Mouse (Mus musculus) limb, embryonic 13.5 days (tissue): Measurements from ENCODE around the gene Fam20b. TPM values are rescaled to one million over a fixed set of nuclear protein-coding genes. Genes with fewer than 3 reads are reported as not detected.
"Not testable (repeated sequence)": the region's sequence is repeated elsewhere in the genome, so short reads cannot be mapped to it uniquely, and the experiment has no call there.

ENCODE experiments used
- ATAC-seq: fragments of 200-750 bp; cut with Nextera tagmentation; 2 replicates; pipeline ENCODE4 v1.8.0; 2017; ENCODE audit warnings: low read depth, moderate number of reproducible peaks, moderate TSS enrichment; ENCODE audit not compliant: low FRiP score
- H3K27ac ChIP-seq: fragments of 300-500 bp; sonication (generic); 2 replicates; pipeline ENCODE4 v1.5.1; 2015; ENCODE audit warnings: inconsistent platforms, mild to moderate bottlenecking, moderate library complexity
- H3K27me3 ChIP-seq: fragments of 300-500 bp; sonication (generic); 2 replicates; pipeline ENCODE4 v1.6.1; 2015; ENCODE audit warnings: mild to moderate bottlenecking, inconsistent platforms
- H3K36me3 ChIP-seq: fragments of 300-500 bp; sonication (generic); 2 replicates; pipeline ENCODE4 v1.6.1; 2015; ENCODE audit warnings: inconsistent platforms, mild to moderate bottlenecking, moderate library complexity
- H3K4me1 ChIP-seq: fragments of 300-500 bp; sonication (generic); 2 replicates; pipeline ENCODE4 v1.6.1; 2015; ENCODE audit warnings: inconsistent platforms
- H3K4me2 ChIP-seq: fragments of 300-500 bp; sonication (generic); replicated peaks from 2 replicates; pipeline ENCODE4 v1.6.1; 2015; ENCODE audit warnings: inconsistent platforms, mild to moderate bottlenecking, moderate library complexity
- H3K4me3 ChIP-seq: fragments of 300-500 bp; sonication (generic); 2 replicates; pipeline ENCODE4 v1.5.1; 2015; ENCODE audit warnings: moderate library complexity, mild to moderate bottlenecking, inconsistent platforms
- H3K9ac ChIP-seq: fragments of 300-500 bp; sonication (generic); 2 replicates; pipeline ENCODE4 v1.6.1; 2015; ENCODE audit warnings: mild to moderate bottlenecking, inconsistent platforms
- H3K9me3 ChIP-seq: fragments of 300-500 bp; sonication (generic); 2 replicates; pipeline ENCODE4 v1.6.1; 2016; ENCODE audit warnings: inconsistent platforms
- WGBS: fragments of 180-500 bp; shearing (Covaris S2); methylation state at CpG from one replicate; pipeline ENCODE4 v1.1.7; 2015; 5-methylcytosine and 5-hydroxymethylcytosine counted together
- polyA plus RNA-seq: library from polyadenylated mRNA; unstranded; fragments of >200 nt; fragmentation: Nextera tagmentation; extraction: Ambion mirVana; gene quantifications from 2 replicates; pipeline ENCODE4 v1.2.1, GENCODE M21; 2015

Gene Fam20b
- polyA plus RNA-seq, 1 experiment from 2014 or later = 27.7 TPM

DNA sequence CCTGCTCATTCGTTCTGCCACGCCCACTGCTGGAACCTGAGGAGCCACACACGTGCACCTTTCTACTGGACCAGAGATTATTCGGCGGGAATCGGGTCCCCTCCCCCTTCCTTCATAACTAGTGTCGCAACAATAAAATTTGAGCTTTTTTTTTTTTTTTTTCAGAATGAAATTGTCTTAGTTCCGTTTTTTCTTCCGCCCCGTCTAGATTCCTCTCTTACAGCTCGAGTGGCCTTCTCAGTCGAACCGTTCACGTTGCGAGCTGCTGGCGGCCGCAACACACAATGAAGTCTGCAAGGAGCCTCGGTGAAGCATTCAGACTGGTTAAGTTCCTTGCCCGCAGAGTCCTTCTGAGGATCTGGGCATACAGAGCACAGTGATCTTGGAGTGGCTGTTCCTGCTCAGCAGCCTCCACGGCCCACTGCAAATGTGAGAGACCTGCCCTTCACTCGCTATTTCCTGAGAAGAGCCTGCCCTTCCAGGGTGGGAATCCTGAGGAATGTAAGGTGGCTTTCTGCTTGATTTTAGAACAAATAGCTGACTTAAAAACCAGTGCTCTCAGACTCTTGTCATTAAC, 58.1 kb downstream of the Fam20b start:
- WGBS = 73% methylated on average over 21 of the region's 21 CpGs
- not testable (repeated sequence) for H3K4me3 ChIP-seq, ATAC-seq, H3K4me2 ChIP-seq, H3K9me3 ChIP-seq, H3K27me3 ChIP-seq, H3K27ac ChIP-seq, H3K4me1 ChIP-seq, H3K9ac ChIP-seq, H3K36me3 ChIP-seq

GRCm38 (mm10) chr1:156659906-156660659, 58.8 kb downstream of the Fam20b start:
- H3K4me2 ChIP-seq = no peak overlapping the region
- H3K9me3 ChIP-seq = no peaks in the 10 kb centered on the region
- H3K9ac ChIP-seq = no peak overlapping the region
- H3K27ac ChIP-seq = no peak overlapping the region
- H3K27me3 ChIP-seq = no peaks in the 10 kb centered on the region
- 75% methylated on average over 13 of the region's 13 CpGs for WGBS
- H3K4me1 ChIP-seq = peaks cover 5% of the 10 kb centered on the region
- peaks cover 7% of the 10 kb centered on the region for H3K36me3 ChIP-seq
- H3K4me3 ChIP-seq = no peak overlapping the region
- ATAC-seq = peak; percentile 32; the same call in 1 of the 2 replicates

DNA sequence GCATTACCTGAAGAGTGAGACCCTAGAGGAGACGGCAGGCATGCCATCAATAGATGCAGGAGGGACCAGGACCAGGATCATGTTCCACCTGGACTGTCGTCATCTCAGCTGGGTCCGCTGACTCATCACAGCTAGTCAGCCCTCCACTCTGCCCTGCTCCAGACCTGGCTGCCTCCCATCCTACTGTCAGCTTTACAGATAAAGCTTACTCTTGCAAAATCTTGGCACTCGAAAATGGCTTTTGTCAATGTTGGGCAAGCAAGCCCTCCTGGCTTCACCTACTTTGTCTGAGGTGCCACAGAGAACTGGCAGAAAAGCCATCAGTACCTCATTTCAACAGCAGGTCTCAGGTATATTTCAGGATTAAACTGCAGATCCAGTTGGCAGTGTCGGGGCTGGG, 60.2 kb downstream of the Fam20b start:
- ATAC-seq = no peak
- Histone ChIP-seq H3K9me3 (no peaks in the 10 kb centered on the region), H3K4me3 (no peak overlapping the region), H3K9ac (no peak overlapping the region), H3K4me2 (no peak overlapping the region), H3K4me1 (peaks cover 19% of the 10 kb centered on the region), H3K27ac (no peak overlapping the region), H3K27me3 (no peaks in the 10 kb centered on the region), H3K36me3 (peaks cover 9% of the 10 kb centered on the region)
- 86% methylated on average over 5 of the region's 5 CpGs for WGBS

GRCm38 (mm10) chr1:156657523-156657922, 61.4 kb downstream of the Fam20b start:
- ATAC-seq = no peak
- no peak overlapping the region for H3K4me3 ChIP-seq
- no peak overlapping the region for H3K9ac ChIP-seq
- peaks cover 27% of the 10 kb centered on the region for H3K4me1 ChIP-seq
- H3K27me3 ChIP-seq = no peaks in the 10 kb centered on the region
- no peaks in the 10 kb centered on the region for H3K9me3 ChIP-seq
- H3K36me3 ChIP-seq = peaks cover 12% of the 10 kb centered on the region
- 87% methylated on average over 4 of the region's 4 CpGs for WGBS
- H3K4me2 ChIP-seq = no peak overlapping the region
- no peak overlapping the region for H3K27ac ChIP-seq

DNA sequence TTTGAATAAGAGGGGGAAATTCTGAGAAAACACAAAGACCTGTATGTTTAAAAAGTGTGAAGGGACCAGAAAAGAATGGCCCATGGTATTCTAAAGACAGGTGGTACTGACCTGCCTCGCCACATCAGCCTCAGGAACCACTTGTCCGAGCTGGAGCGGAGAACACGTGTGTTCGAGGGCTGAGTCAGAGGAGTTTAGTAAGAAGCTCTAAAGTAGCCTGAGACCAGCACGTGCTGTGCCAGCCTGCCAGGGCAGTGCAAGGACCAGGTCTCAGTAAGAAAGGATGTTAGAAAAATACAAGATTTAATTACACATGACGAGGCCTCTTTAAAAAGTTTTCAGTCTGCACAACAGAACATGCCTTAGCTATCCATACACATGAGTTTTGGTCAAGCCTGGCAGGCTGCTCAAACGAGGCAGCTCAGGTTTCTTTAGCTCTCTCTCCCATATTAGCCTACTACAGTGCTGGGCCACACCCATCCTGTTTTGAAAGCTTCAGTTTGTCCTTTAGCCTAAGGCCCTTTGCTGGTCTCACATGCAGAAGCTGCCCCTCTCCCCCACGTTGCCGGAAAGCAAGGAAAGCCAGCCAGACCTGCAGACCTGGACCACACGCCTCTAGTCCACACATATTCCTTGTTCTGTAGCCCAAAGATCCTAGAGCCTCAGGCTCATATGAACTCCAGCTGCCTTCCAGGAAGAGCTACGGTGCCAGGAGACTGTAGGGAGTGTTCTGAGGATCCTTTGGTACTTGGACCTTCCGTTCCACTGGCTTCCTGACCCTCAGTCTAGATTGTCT, 64.0 kb downstream of the Fam20b start:
- ATAC-seq = no peak
- 47% methylated on average over 13 of the region's 13 CpGs for WGBS

DNA sequence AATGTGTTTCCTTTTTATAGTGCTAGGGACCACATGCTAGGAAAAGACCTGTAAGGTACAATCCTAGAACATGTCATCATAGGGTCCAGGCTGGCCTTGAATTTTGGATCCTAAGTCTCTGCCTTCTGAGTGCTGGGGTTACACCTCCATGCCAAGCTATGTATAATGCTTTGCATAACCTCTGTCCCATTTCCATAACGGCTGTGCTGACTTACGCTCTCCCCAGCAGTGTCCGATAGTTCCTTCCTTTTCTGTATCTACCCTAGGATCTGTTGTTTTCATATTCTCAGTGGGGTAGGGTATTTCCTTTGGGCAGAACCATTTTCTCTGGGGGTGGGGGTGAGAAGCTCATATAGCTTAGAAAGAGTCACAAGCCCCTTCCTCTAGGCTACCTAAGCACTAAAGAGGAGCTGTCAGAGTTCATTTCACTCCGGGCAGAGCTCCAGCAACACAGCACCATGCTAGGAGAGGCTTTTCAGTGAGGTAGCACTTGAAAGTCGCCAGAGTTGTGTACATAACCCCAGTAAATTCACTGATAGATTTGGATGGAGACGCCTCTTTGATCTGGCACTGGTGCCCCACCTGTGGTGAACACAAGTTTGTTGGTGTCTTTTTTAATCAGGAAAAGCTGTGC, 66.6 kb downstream of the Fam20b start:
- Histone ChIP-seq H3K27ac (no peak overlapping the region), H3K4me3 (no peak overlapping the region), H3K36me3 (peaks cover 25% of the 10 kb centered on the region), H3K9me3 (no peaks in the 10 kb centered on the region), H3K9ac (no peak overlapping the region), H3K4me2 (no peak overlapping the region), H3K27me3 (no peaks in the 10 kb centered on the region), H3K4me1 (peaks cover 34% of the 10 kb centered on the region)
- WGBS = 45% methylated on average over 6 of the region's 6 CpGs
- peak; percentile 29; the same call in 1 of the 2 replicates for ATAC-seq

More for the DNA sequence above, 64.0 kb downstream of the Fam20b start:
- H3K27ac ChIP-seq = peak overlapping the region; percentile 28; the same call in 1 of the 2 replicates
- H3K4me2 ChIP-seq = no peak overlapping the region
- H3K4me1 ChIP-seq = peaks cover 34% of the 10 kb centered on the region
- no peak overlapping the region for H3K4me3 ChIP-seq
- peaks cover 12% of the 10 kb centered on the region for H3K36me3 ChIP-seq
- H3K9ac ChIP-seq = peak overlapping the region; percentile 14; the same call in 1 of the 2 replicates
- no peaks in the 10 kb centered on the region for H3K27me3 ChIP-seq
- no peaks in the 10 kb centered on the region for H3K9me3 ChIP-seq

DNA sequence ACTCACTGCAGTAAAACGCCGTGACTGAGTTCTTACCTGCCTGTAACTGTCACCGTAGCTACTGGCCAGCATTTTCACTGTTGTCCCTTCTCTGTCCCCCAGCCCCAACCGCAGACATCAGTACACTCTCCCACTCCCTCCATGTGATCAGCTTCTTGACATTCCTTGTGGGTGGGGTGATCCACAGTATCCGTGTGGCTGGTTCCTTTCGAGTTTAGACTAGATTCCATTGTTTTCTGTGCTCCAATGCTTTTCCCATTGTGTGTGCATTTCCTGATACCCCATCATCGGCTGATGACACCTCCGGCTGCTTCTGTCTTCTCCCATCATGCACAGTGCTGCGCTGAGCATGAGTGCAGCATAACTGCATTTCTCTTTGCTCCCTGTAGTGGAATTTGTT, 68.3 kb downstream of the Fam20b start:
- ATAC-seq = no peak
- Histone ChIP-seq H3K4me2 (no peak overlapping the region), H3K9me3 (no peaks in the 10 kb centered on the region), H3K9ac (no peak overlapping the region), H3K27me3 (no peaks in the 10 kb centered on the region), H3K36me3 (peaks cover 21% of the 10 kb centered on the region), H3K4me1 (peaks cover 34% of the 10 kb centered on the region), H3K4me3 (no peak overlapping the region), H3K27ac (no peak overlapping the region)
- 83% methylated on average over 9 of the region's 9 CpGs for WGBS

DNA sequence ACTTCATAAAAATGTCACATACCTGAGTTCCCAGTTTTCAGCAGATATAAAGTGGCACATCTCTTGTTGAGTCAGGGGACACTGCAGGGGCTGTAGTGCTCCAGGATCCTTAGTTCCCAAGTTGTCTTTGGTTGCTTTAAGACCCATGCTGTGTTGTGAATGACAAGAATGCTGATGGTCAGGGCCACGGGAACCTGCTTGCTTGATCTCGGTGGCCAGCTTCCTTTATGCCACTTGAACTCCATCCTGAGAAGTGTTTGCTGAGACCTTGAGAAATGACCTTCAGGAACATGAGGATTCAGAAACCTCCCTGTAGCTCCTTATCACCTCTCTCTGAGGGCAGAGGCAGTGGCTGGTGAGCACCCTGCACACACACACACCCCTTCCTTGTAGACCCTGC, 70.2 kb downstream of the Fam20b start:
- Histone ChIP-seq H3K4me3 (no peak overlapping the region), H3K36me3 (peaks cover 20% of the 10 kb centered on the region), H3K4me1 (peaks cover 31% of the 10 kb centered on the region), H3K9ac (no peak overlapping the region), H3K9me3 (no peaks in the 10 kb centered on the region), H3K27ac (no peak overlapping the region), H3K4me2 (no peak overlapping the region), H3K27me3 (no peaks in the 10 kb centered on the region)
- ATAC-seq = no peak
- WGBS = 32% methylated on average over 2 of the region's 2 CpGs

DNA sequence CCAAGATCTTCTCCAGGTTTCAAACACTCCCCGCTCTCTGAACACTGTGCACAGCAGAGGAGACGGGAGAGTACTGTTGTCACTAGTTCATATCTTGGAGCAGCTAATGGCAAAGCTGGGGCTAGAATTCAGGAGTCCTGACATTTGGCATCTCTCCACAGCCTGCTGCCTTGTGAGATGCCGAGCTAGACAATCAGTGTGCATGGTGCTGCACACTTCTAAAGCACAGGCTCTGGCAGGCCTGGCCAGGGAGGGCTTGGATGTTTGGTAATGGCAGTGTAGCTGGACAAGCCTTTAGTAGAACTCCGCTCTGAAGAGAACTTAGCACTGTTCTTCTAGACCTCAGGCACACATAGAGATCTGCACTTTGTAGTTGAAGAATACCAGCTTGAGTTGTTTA, 72.9 kb downstream of the Fam20b start:
- no peak overlapping the region for H3K4me3 ChIP-seq
- no peaks in the 10 kb centered on the region for H3K27me3 ChIP-seq
- H3K27ac ChIP-seq = no peak overlapping the region
- H3K4me1 ChIP-seq = peaks cover 29% of the 10 kb centered on the region
- no peak overlapping the region for H3K4me2 ChIP-seq
- peaks cover 38% of the 10 kb centered on the region for H3K36me3 ChIP-seq
- no peaks in the 10 kb centered on the region for H3K9me3 ChIP-seq
- ATAC-seq = no peak
- H3K9ac ChIP-seq = no peak overlapping the region
- WGBS = 79% methylated on average over 4 of the region's 4 CpGs

- WGBS = 52% methylated on average over 13 of the region's 13 CpGs
- no peak overlapping the region for H3K27ac ChIP-seq
Observed at GRCm38 (mm10) chr1:156644780-156645523, 73.9 kb downstream of the Fam20b start.

DNA sequence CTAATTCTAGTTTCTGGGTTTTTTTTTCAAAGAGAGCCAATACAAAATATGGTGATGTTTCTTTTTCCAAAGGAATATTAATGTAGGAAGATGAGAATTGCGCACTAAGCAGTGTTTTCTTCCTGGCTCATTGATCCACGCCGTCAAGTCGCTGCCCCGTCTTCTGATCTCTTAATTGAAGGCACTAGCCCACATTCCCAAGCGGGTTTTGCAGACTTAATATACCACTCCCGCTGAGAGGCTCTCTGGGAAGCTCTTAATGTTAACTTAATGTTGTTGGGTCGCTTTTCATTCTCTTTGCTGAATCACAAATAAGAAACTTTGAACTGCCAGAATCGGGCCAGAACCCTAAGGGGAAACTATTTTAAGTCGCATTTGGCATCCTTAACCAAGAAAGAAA, 74.8 kb downstream of the Fam20b start:
- H3K4me1 ChIP-seq = peaks cover 29% of the 10 kb centered on the region
- no peaks in the 10 kb centered on the region for H3K9me3 ChIP-seq
- H3K4me3 ChIP-seq = no peak overlapping the region
- peaks cover 52% of the 10 kb centered on the region for H3K36me3 ChIP-seq
- H3K4me2 ChIP-seq = no peak overlapping the region
- no peaks in the 10 kb centered on the region for H3K27me3 ChIP-seq
- H3K9ac ChIP-seq = no peak overlapping the region
- no peak overlapping the region for H3K27ac ChIP-seq
- 40% methylated on average over 10 of the region's 10 CpGs for WGBS
- ATAC-seq = no peak

More at GRCm38 (mm10) chr1:156644780-156645523, 73.9 kb downstream of the Fam20b start:
- ATAC-seq = no peak
- Histone ChIP-seq H3K9ac (no peak overlapping the region), H3K9me3 (no peaks in the 10 kb centered on the region), H3K36me3 (peaks cover 48% of the 10 kb centered on the region), H3K27me3 (no peaks in the 10 kb centered on the region), H3K4me3 (no peak overlapping the region), H3K4me2 (no peak overlapping the region), H3K4me1 (peaks cover 29% of the 10 kb centered on the region)
